Mouse (Mus musculus): Measurements from ENCODE around the gene Dcakd. TPM values are rescaled to one million over a fixed set of nuclear protein-coding genes. Genes with fewer than 3 reads are reported as not detected.

The Dcakd gene
- polyA plus RNA-seq, 1 experiment: 61.1 TPM

Other genes with a start within 250 kb of the Dcakd start
- 13.6 and 14.7 TPM in 2 replicates for gene Gjc1, start 208.6 kb downstream of the Dcakd start, polyA plus RNA-seq (2012; rRNA removed)
- 8.6 and 9.9 TPM in 2 replicates for gene Higd1b, start 192.5 kb downstream of the Dcakd start, polyA plus RNA-seq (2012; rRNA removed)
- gene Eftud2, start 147.3 kb downstream of the Dcakd start, polyA plus RNA-seq (2012; rRNA removed): 74.1 and 82.2 TPM in 2 replicates
- gene Ccdc103, start 147.1 kb downstream of the Dcakd start, polyA plus RNA-seq (2012; rRNA removed): 0.71 and 0.73 TPM in 2 replicates
- gene Fam187a, start 143.2 kb downstream of the Dcakd start, polyA plus RNA-seq (2012; rRNA removed): 0.08 and 0.16 TPM in 2 replicates
- gene Gfap, start 127.4 kb downstream of the Dcakd start, polyA plus RNA-seq (2012; rRNA removed): 0.32 and 0.37 TPM in 2 replicates
- gene Kif18b, start 103.2 kb downstream of the Dcakd start, polyA plus RNA-seq (2012; rRNA removed): 1.2 TPM in 2 replicates
- 0.27 and 0.36 TPM in 2 replicates for gene C1ql1, start 81.6 kb downstream of the Dcakd start, polyA plus RNA-seq (2012; rRNA removed)
- 43.3 and 60.0 TPM in 2 replicates for gene Nmt1, start 143 bp downstream of the Dcakd start, polyA plus RNA-seq (2012; rRNA removed)
- 25.5 and 30.4 TPM in 2 replicates for gene Plcd3, start 73.3 kb upstream of the Dcakd start, polyA plus RNA-seq (2012; rRNA removed)
- 92.7 and 113 TPM in 2 replicates for gene Acbd4, start 73.3 kb upstream of the Dcakd start, polyA plus RNA-seq (2012; rRNA removed)
- gene Hexim1, start 87.9 kb upstream of the Dcakd start, polyA plus RNA-seq (2012; rRNA removed): 16.3 and 21.3 TPM in 2 replicates
- gene Hexim2, start 104.1 kb upstream of the Dcakd start, polyA plus RNA-seq (2012; rRNA removed): 6.9 and 7.8 TPM in 2 replicates
- 6.7 and 10.1 TPM in 2 replicates for gene Fmnl1, start 142.8 kb upstream of the Dcakd start, polyA plus RNA-seq (2012; rRNA removed)
- 0.35 and 0.53 TPM in 2 replicates for gene 1700023F06Rik, start 180.2 kb upstream of the Dcakd start, polyA plus RNA-seq (2012; rRNA removed)
- gene Spata32, start 190.1 kb upstream of the Dcakd start, polyA plus RNA-seq (2012; rRNA removed): 0.59 and 0.74 TPM in 2 replicates
- gene Map3k14, start 239.1 kb upstream of the Dcakd start, polyA plus RNA-seq (2012; rRNA removed): 9.7 and 12.1 TPM in 2 replicates